Mouse (Mus musculus) E14TG2a.4 (cell line): ENCODE measurements around the gene Tmem107.

Source experiments
- H3K27me3 ChIP-seq: 2 replicates; pipeline ENCODE4 v1.6.1; 2014; ENCODE audit warnings: low read length, control low read depth; ENCODE audit not compliant: insufficient read depth
- H3K36me3 ChIP-seq: 2 replicates; pipeline ENCODE4 v1.6.1; 2014; ENCODE audit warnings: low read length, control low read depth; ENCODE audit not compliant: insufficient read depth
- H3K4me1 ChIP-seq: replicated peaks from 2 replicates; pipeline ENCODE4 v1.6.1; 2014; ENCODE audit warnings: low read depth, low read length, control low read depth
- H3K4me3 ChIP-seq: replicated peaks from 2 replicates; pipeline ENCODE4 v1.5.1; 2014; ENCODE audit warnings: mild to moderate bottlenecking, low read length
- H3K9me3 ChIP-seq: 2 replicates; pipeline ENCODE4 v1.6.1; 2014; ENCODE audit warnings: low read length, control low read depth
- CTCF ChIP-seq: conservative IDR thresholded peaks from 2 replicates; pipeline ENCODE4 v1.5.1; 2014; ENCODE audit warnings: low read length
- NANOG ChIP-seq: IDR thresholded peaks from 2 replicates; pipeline ENCODE4 v1.6.1; 2014; ENCODE audit warnings: borderline replicate concordance, low read length, mixed read lengths
- POU5F1 ChIP-seq: IDR thresholded peaks from 2 replicates; pipeline ENCODE4 v1.6.1; 2014; ENCODE audit warnings: low read length, borderline replicate concordance

The Tmem107 gene

DNA sequence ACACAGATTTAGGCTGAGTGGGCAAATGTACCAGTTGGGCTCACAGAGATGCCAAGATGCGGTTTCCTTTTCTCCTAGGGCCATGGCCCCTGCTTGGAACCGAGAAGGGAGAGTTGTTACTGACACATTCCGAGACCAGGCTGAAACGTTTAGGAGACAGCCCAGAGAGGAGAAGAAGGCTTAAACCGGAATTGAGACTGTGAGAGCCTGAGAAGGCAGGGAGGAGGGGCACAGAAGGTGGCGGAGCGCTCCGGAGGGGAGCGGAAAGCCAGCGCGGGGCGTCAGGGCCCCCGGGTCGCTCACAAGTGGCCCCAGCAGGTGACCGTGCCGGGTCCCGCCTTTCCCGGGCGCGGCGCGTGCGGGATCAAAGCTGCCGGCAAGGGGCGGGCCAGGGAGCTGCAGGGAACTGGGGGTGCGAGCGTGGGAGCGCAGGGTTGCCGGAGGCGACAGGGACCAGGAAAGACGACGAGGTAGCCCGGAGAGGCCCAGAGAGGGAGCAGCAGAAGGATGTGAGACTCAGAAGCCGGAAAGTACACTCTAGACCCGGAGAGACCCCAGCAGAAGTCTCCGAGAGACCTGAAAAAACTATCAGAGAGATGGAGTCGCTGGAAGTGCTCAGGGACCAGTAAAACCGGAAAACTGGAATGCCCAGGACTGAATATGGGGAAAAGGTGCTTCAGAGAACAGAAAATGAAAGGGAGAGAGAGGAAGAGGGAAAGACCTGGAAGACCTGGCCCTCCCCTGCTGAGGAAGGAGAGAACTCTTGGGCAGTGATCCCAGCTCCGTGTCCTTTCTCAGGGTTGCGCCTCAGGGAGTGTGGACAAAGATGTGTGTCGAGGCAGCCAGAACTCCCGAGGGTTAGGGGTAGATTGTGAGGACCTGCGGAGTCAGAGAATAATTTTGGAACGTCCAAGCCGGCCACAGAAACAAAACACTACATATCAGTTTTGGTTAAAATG lies 47.4 kb downstream of the Tmem107 start:
- peak overlapping the region; percentile 86 for H3K4me3 ChIP-seq
- H3K27me3 ChIP-seq: peaks cover 93% of the 10 kb centered on the region
- H3K36me3 ChIP-seq: no peaks in the 10 kb centered on the region
- TF ChIP-seq NANOG (no peak), POU5F1 (no peak), CTCF (no peak)
- H3K9me3 ChIP-seq: no peaks in the 10 kb centered on the region
- H3K4me1 ChIP-seq: peaks cover 48% of the 10 kb centered on the region

- no peak for TF ChIP-seq NANOG
- TF ChIP-seq CTCF: no peak
- H3K4me1 ChIP-seq: peaks cover 48% of the 10 kb centered on the region
- peak overlapping the region; percentile 86 for H3K4me3 ChIP-seq
- H3K9me3 ChIP-seq: no peaks in the 10 kb centered on the region
- peaks cover 87% of the 10 kb centered on the region for H3K27me3 ChIP-seq
- no peaks in the 10 kb centered on the region for H3K36me3 ChIP-seq
Observed at GRCm38 (mm10) chr11:69118765-69119164, 48.2 kb downstream of the Tmem107 start.

DNA sequence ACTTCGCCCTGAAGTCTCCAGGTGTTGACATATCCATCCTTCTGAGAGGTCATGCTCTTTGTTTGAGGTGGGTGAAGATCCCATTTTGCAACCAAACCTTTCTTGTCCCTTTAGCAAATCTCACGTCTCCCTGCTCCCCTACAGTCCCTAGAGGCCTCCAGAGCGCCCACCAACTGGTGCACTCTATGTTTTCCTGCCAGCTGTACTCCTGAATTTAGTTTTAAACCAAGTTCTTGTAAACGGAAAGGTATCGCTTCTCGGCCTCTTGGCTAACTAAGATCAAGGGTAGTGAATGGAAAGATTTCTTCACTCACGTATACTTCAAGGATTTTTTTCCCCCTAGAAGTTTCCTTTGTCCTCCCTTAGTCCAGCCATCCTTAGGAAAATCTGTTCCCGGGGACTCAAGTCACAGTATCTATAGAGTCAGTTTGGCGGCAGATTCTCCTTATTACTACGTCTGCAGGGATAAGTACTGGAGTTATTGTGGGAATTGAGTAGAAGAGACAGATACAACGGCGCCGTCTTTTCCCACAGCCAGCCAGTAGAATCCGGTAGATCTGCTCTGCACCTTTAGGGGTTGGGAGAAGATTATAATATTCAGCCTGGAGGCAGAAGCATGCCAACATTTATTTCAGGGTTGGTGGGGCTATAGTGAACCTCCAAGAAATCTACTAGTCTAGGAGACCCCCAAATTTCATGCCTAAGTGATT lies 49.0 kb downstream of the Tmem107 start:
- peak overlapping the region; percentile 95 for H3K4me3 ChIP-seq
- TF ChIP-seq NANOG: no peak
- TF ChIP-seq CTCF: no peak
- no peak for TF ChIP-seq POU5F1
- H3K36me3 ChIP-seq: no peaks in the 10 kb centered on the region
- peaks cover 78% of the 10 kb centered on the region for H3K27me3 ChIP-seq
- H3K9me3 ChIP-seq: no peaks in the 10 kb centered on the region
- peaks cover 48% of the 10 kb centered on the region for H3K4me1 ChIP-seq

DNA sequence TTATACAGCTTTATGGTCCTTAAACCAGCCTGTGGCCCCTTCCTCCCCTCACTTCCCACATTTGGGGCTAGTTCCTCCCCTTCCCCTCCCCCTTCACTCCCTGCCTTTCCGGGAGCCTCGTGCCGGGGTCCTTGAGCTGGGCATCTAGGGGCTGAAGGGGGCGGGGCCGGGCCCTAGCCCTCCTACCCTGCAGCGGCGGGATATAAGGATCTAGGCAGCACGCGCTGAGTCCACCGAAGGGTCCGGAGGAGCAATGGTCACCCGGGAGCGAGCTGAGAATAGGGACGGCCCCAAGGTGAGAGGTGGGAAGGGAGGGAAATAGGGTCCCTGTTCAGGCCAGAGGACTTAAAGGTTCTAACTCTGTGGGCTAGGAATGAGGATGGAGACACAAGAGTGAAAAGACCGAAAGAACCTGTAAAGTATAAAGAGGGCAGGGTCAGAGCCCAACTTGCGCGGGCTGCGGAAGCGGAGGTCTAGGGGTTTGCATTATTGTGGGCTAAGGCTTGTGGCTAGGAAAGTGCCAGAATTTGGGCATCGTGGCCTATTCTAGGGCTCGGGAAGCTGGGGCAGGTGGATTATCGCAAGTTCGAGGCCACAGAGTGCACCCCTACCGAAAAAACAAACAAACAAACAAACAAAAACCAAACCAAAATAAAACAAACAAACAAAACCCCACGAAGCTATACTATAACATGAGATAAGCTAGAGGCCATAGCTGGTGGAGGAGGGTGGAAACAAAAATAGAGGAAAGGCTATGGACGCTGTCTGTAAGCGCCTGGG lies 49.8 kb downstream of the Tmem107 start, which contains the start of gene Hes7:
TSS of gene Hes7 (plus strand) at position 184 of the 780 bp plus-strand sequence.
- peaks cover 70% of the 10 kb centered on the region for H3K27me3 ChIP-seq
- no peaks in the 10 kb centered on the region for H3K9me3 ChIP-seq
- TF ChIP-seq CTCF (no peak), POU5F1 (no peak), NANOG (no peak)
- H3K4me3 ChIP-seq: peak within 1 kb of the TSS; percentile 95
- H3K4me1 ChIP-seq: peaks cover 49% of the 10 kb centered on the region
- H3K36me3 ChIP-seq: no peaks in the 10 kb centered on the region

DNA sequence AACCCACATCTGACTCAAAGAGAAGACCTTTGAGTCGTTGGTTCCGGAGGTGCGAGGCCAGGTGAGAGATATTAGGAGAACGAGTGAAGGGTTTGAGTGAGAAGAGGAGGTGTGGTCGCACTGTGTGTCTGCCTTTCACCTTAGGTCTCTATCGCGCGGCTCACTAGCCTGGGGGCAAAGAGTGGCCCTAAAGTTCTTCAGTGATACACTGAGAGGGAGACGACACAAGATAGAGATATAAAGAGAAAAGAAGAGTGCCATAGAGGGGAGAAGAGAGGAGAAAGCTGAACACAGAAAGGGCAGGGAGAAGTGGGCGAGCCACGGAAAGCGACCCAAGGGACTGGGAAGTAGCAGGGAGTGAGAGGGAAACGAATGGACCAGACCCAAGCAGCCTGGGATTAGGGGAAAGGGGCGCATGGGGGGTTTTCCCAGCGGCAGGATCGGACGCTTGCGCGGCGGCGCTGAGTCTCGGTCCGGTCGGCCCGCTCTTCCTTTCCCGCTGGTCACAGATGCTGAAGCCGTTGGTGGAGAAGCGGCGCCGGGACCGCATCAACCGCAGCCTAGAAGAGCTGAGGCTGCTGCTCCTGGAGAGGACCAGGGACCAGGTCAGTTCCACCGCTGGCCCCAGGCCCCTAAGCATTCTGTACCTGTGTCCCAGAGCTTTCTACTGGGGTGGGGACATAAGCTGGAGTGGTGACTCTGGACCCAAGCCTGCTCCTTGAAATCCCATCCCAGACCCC lies 50.6 kb downstream of the Tmem107 start:
- Histone ChIP-seq H3K4me3 (peak overlapping the region; percentile 95), H3K36me3 (no peaks in the 10 kb centered on the region), H3K27me3 (peaks cover 63% of the 10 kb centered on the region), H3K9me3 (no peaks in the 10 kb centered on the region), H3K4me1 (peaks cover 56% of the 10 kb centered on the region)
- TF ChIP-seq CTCF: no peak
- TF ChIP-seq NANOG: no peak
- no peak for TF ChIP-seq POU5F1

DNA sequence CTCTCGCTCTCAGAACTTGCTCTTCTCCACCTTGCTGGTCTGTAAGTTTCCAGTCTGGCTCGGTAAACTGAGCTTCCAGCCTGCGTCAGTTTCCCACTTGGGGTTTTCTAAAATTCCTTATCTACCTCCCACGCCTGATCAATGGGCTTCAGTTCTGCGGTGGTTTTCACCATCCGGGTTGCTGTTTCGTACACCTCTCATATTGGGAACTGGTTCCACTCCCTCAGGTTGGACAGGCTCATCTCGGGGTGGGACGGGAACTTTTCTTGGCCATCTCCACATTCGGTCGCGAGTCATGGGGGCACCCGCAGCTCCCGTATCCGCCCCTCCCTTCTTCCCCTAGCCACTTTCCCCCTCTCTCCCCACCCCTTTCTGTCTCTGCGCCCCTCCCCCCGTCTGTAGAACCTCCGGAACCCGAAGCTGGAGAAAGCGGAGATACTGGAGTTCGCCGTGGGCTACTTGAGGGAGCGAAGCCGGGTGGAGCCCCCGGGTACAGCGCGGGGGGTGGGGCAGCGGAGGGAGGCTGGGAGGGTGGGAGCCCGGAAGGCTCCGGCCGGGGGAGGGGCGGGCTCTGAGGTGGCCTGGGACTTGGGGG lies 51.2 kb downstream of the Tmem107 start:
- TF ChIP-seq CTCF: no peak
- no peak for TF ChIP-seq POU5F1
- no peak for TF ChIP-seq NANOG
- Histone ChIP-seq H3K9me3 (no peaks in the 10 kb centered on the region), H3K27me3 (peaks cover 63% of the 10 kb centered on the region), H3K4me3 (peak overlapping the region; percentile 95), H3K4me1 (peaks cover 61% of the 10 kb centered on the region), H3K36me3 (no peaks in the 10 kb centered on the region)

DNA sequence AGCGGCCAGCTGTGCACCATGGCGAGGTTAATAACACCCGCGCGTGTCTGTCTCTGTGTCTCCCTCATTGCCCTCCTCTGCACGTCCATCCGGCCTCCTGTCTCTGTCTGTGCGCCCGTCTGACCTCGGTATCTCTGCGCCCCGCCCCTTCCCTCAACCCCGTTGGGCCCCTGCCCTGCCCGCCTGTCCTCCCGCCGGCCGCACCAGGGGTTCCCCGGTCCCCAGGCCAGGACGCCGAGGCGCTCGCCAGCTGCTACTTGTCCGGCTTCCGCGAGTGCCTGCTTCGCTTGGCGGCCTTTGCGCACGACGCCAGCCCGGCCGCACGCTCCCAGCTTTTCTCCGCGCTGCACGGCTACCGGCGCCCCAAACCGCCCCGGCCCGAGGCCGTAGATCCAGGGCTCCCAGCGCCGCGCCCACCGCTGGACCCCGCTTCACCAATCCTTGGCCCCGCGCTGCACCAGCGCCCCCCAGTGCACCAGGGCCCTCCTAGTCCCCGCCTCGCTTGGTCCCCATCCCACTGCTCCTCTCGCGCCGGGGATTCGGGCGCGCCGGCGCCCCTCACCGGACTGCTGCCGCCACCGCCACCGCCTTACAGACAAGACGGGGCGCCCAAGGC lies 51.8 kb downstream of the Tmem107 start, which contains the start of gene 9130213A22Rik:
TSS of gene 9130213A22Rik (minus strand) at position 254 of the 616 bp plus-strand sequence.
- no peak for TF ChIP-seq POU5F1
- no peak for TF ChIP-seq CTCF
- TF ChIP-seq NANOG: no peak
- H3K4me1 ChIP-seq: peaks cover 61% of the 10 kb centered on the region
- H3K27me3 ChIP-seq: peaks cover 63% of the 10 kb centered on the region
- H3K4me3 ChIP-seq: peak within 1 kb of the TSS; percentile 95
- H3K36me3 ChIP-seq: no peaks in the 10 kb centered on the region
- H3K9me3 ChIP-seq: no peaks in the 10 kb centered on the region
